Mouse (Mus musculus): ENCODE measurements around the gene Klhl29.

The Klhl29 gene

GRCm38 (mm10) chr12:5087787-5088519, 287.5 kb downstream of the Klhl29 start:
- intact Hi-C loops (cut with DNase I) = no loop called here

GRCm38 (mm10) chr12:5084714-5085113, 290.8 kb downstream of the Klhl29 start:
- intact Hi-C loops (cut with DNase I) = no loop called here

- intact Hi-C loops (cut with DNase I) = no loop called here
These were observed 294.0 kb downstream of the Klhl29 start for GRCm38 (mm10) chr12:5081480-5081879.

GRCm38 (mm10) chr12:5073191-5073590, 302.3 kb downstream of the Klhl29 start:
- intact Hi-C loops (cut with DNase I) = no loop called here

GRCm38 (mm10) chr12:5070131-5070530, 305.4 kb downstream of the Klhl29 start:
- intact Hi-C loops (cut with DNase I) = no loop called here

- intact Hi-C loops (cut with DNase I) = no loop called here
These were observed 307.9 kb downstream of the Klhl29 start for GRCm38 (mm10) chr12:5067590-5067989.

GRCm38 (mm10) chr12:5048104-5048503, 327.4 kb downstream of the Klhl29 start:
- intact Hi-C loops (cut with DNase I) = no loop called here

GRCm38 (mm10) chr12:5044141-5044540, 331.3 kb downstream of the Klhl29 start:
- intact Hi-C loops (cut with DNase I) = no loop called here

- intact Hi-C loops (cut with DNase I) = loop anchor here (5.0 kb wide), 1 partner anchor 99 kb away; no protein-coding TSS in a partner anchor
These were observed 337.5 kb downstream of the Klhl29 start for GRCm38 (mm10) chr12:5038008-5038407.

GRCm38 (mm10) chr12:5029035-5029434, 346.4 kb downstream of the Klhl29 start:
- intact Hi-C loops (cut with DNase I) = loop anchor here (5.0 kb wide), 1 partner anchor 423 kb away; no protein-coding TSS in a partner anchor

All from adrenal gland (tissue).